Mouse (Mus musculus) midbrain, embryonic 10.5 days (tissue): Measurements from ENCODE around the gene Ubp1. TPM values are rescaled to one million over a fixed set of nuclear protein-coding genes. Genes with fewer than 3 reads are reported as not detected.

Experiments used
- DNase-seq: peaks from one replicate; pipeline ENCODE4 v3.0.0-alpha.2; 2017; ENCODE audit warnings: low spot score
- H3K27ac ChIP-seq: fragments of 300-500 bp; sonication (generic); replicated peaks from 2 replicates; pipeline ENCODE4 v1.5.1; 2016; ENCODE audit warnings: mild to moderate bottlenecking
- H3K27me3 ChIP-seq: fragments of 300-500 bp; sonication (generic); 2 replicates; pipeline ENCODE4 v1.6.1; 2016; ENCODE audit warnings: low read depth, mild to moderate bottlenecking; ENCODE audit not compliant: poor library complexity, severe bottlenecking
- H3K36me3 ChIP-seq: fragments of 300-500 bp; sonication (generic); 2 replicates; pipeline ENCODE4 v1.6.1; 2016; ENCODE audit warnings: mild to moderate bottlenecking, moderate library complexity
- H3K4me1 ChIP-seq: fragments of 300-500 bp; sonication (generic); 2 replicates; pipeline ENCODE4 v1.6.1; 2016
- H3K4me3 ChIP-seq: fragments of 300-500 bp; sonication (generic); 2 replicates; pipeline ENCODE4 v1.5.1; 2016; ENCODE audit warnings: mild to moderate bottlenecking, moderate library complexity
- H3K9me3 ChIP-seq: fragments of 300-500 bp; sonication (generic); replicated peaks from 2 replicates; pipeline ENCODE4 v1.6.1; 2016; ENCODE audit warnings: mild to moderate bottlenecking
- WGBS: fragments of 180-500 bp; shearing (Covaris S2); methylation state at CpG from one replicate; pipeline ENCODE4 v1.1.7; 2016; 5-methylcytosine and 5-hydroxymethylcytosine counted together
- polyA plus RNA-seq: library from polyadenylated mRNA; unstranded; fragments of >200 nt; fragmentation: Nextera tagmentation; extraction: Ambion mirVana; gene quantifications from 2 replicates; pipeline ENCODE4 v1.2.1, GENCODE M21; 2016

The Ubp1 gene
- polyA plus RNA-seq, 1 experiment from 2014 or later: 36.2 TPM

- no peak for DNase-seq
Observed at GRCm38 (mm10) chr9:113939063-113939850, 8.5 kb downstream of the Ubp1 start.

GRCm38 (mm10) chr9:113941103-113941805, 10.5 kb downstream of the Ubp1 start:
- Histone ChIP-seq H3K4me3 (no peak overlapping the region), H3K36me3 (peaks cover 17% of the 10 kb centered on the region), H3K9me3 (no peaks in the 10 kb centered on the region), H3K27ac (no peak overlapping the region), H3K27me3 (no peaks in the 10 kb centered on the region), H3K4me1 (no peaks in the 10 kb centered on the region)
- WGBS: 91% methylated on average over 3 of the region's 3 CpGs
- no peak for DNase-seq

More at GRCm38 (mm10) chr9:113939063-113939850, 8.5 kb downstream of the Ubp1 start:
- Histone ChIP-seq H3K27ac (no peak overlapping the region), H3K9me3 (no peaks in the 10 kb centered on the region), H3K4me3 (no peak overlapping the region), H3K27me3 (no peaks in the 10 kb centered on the region), H3K4me1 (peaks cover 4% of the 10 kb centered on the region; the same call in 1 of the 2 replicates), H3K36me3 (no peaks in the 10 kb centered on the region)
- WGBS: 90% methylated on average over 9 of the region's 9 CpGs

- peaks cover 38% of the 10 kb centered on the region for H3K36me3 ChIP-seq
- no peak overlapping the region for H3K27ac ChIP-seq
- H3K9me3 ChIP-seq: no peaks in the 10 kb centered on the region
- 92% methylated on average over 1 of the region's 1 CpGs for WGBS
- H3K4me3 ChIP-seq: no peak overlapping the region
- DNase-seq: no peak
- no peaks in the 10 kb centered on the region for H3K27me3 ChIP-seq
- H3K4me1 ChIP-seq: no peaks in the 10 kb centered on the region
Observed at GRCm38 (mm10) chr9:113943372-113943771, 12.6 kb downstream of the Ubp1 start.

- H3K4me1 ChIP-seq: no peaks in the 10 kb centered on the region
- no peaks in the 10 kb centered on the region for H3K9me3 ChIP-seq
- no peak overlapping the region for H3K4me3 ChIP-seq
- DNase-seq: no peak
- peaks cover 62% of the 10 kb centered on the region for H3K36me3 ChIP-seq
- H3K27me3 ChIP-seq: no peaks in the 10 kb centered on the region
- H3K27ac ChIP-seq: no peak overlapping the region
- 93% methylated on average over 1 of the region's 1 CpGs for WGBS
Observed at GRCm38 (mm10) chr9:113947216-113947615, 16.5 kb downstream of the Ubp1 start.

GRCm38 (mm10) chr9:113957777-113958176, 27.0 kb downstream of the Ubp1 start:
- no peaks in the 10 kb centered on the region for H3K9me3 ChIP-seq
- H3K4me3 ChIP-seq: no peak overlapping the region
- no peak for DNase-seq
- WGBS: 90% methylated on average over 4 of the region's 4 CpGs
- H3K27me3 ChIP-seq: no peaks in the 10 kb centered on the region
- H3K27ac ChIP-seq: no peak overlapping the region
- H3K36me3 ChIP-seq: peaks cover 89% of the 10 kb centered on the region
- H3K4me1 ChIP-seq: no peaks in the 10 kb centered on the region

GRCm38 (mm10) chr9:113963718-113964117, 33.0 kb downstream of the Ubp1 start:
- H3K9me3 ChIP-seq: no peaks in the 10 kb centered on the region
- no peaks in the 10 kb centered on the region for H3K27me3 ChIP-seq
- H3K27ac ChIP-seq: no peak overlapping the region
- DNase-seq: no peak
- H3K4me1 ChIP-seq: no peaks in the 10 kb centered on the region
- no peak overlapping the region for H3K4me3 ChIP-seq
- H3K36me3 ChIP-seq: peaks cover 100% of the 10 kb centered on the region

- Histone ChIP-seq H3K36me3 (peaks cover 100% of the 10 kb centered on the region), H3K27ac (no peak overlapping the region), H3K27me3 (no peaks in the 10 kb centered on the region), H3K4me3 (no peak overlapping the region), H3K4me1 (no peaks in the 10 kb centered on the region), H3K9me3 (no peaks in the 10 kb centered on the region)
- 96% methylated on average over 8 of the region's 8 CpGs for WGBS
- no peak for DNase-seq
Observed at GRCm38 (mm10) chr9:113964415-113964814, 33.7 kb downstream of the Ubp1 start.

GRCm38 (mm10) chr9:113966838-113967237, 36.1 kb downstream of the Ubp1 start:
- Histone ChIP-seq H3K27me3 (no peaks in the 10 kb centered on the region), H3K36me3 (peaks cover 100% of the 10 kb centered on the region), H3K27ac (no peak overlapping the region), H3K4me3 (no peak overlapping the region), H3K4me1 (no peaks in the 10 kb centered on the region), H3K9me3 (no peaks in the 10 kb centered on the region)
- WGBS: 91% methylated on average over 4 of the region's 4 CpGs
- no peak for DNase-seq

- Histone ChIP-seq H3K36me3 (peaks cover 99% of the 10 kb centered on the region), H3K4me1 (no peaks in the 10 kb centered on the region), H3K9me3 (no peaks in the 10 kb centered on the region), H3K27ac (no peak overlapping the region), H3K4me3 (no peak overlapping the region), H3K27me3 (no peaks in the 10 kb centered on the region)
- no peak for DNase-seq
- 94% methylated on average over 7 of the region's 7 CpGs for WGBS
Observed at GRCm38 (mm10) chr9:113968967-113969366, 38.2 kb downstream of the Ubp1 start.

- Histone ChIP-seq H3K9me3 (no peaks in the 10 kb centered on the region), H3K27ac (no peak overlapping the region), H3K36me3 (peaks cover 99% of the 10 kb centered on the region), H3K27me3 (no peaks in the 10 kb centered on the region), H3K4me3 (no peak overlapping the region), H3K4me1 (no peaks in the 10 kb centered on the region)
- DNase-seq: no peak
- 87% methylated on average over 8 of the region's 8 CpGs for WGBS
Observed at GRCm38 (mm10) chr9:113969399-113969798, 38.7 kb downstream of the Ubp1 start.

- DNase-seq: no peak
- Histone ChIP-seq H3K9me3 (no peaks in the 10 kb centered on the region), H3K27me3 (no peaks in the 10 kb centered on the region), H3K27ac (no peak overlapping the region), H3K4me3 (no peak overlapping the region), H3K36me3 (peaks cover 99% of the 10 kb centered on the region), H3K4me1 (no peaks in the 10 kb centered on the region)
- 82% methylated on average over 14 of the region's 14 CpGs for WGBS
Observed at GRCm38 (mm10) chr9:113970041-113970440, 39.3 kb downstream of the Ubp1 start.

GRCm38 (mm10) chr9:113971615-113972014, 40.9 kb downstream of the Ubp1 start:
- H3K9me3 ChIP-seq: no peaks in the 10 kb centered on the region
- no peaks in the 10 kb centered on the region for H3K4me1 ChIP-seq
- no peak overlapping the region for H3K27ac ChIP-seq
- no peak overlapping the region for H3K4me3 ChIP-seq
- DNase-seq: no peak
- H3K36me3 ChIP-seq: peaks cover 99% of the 10 kb centered on the region
- 87% methylated on average over 8 of the region's 8 CpGs for WGBS
- no peaks in the 10 kb centered on the region for H3K27me3 ChIP-seq

- DNase-seq: no peak
- Histone ChIP-seq H3K27ac (no peak overlapping the region), H3K4me3 (no peak overlapping the region), H3K4me1 (no peaks in the 10 kb centered on the region), H3K27me3 (no peaks in the 10 kb centered on the region), H3K9me3 (no peaks in the 10 kb centered on the region), H3K36me3 (peaks cover 99% of the 10 kb centered on the region)
- 76% methylated on average over 4 of the region's 4 CpGs for WGBS
Observed at GRCm38 (mm10) chr9:113973857-113974256, 43.1 kb downstream of the Ubp1 start.
